Mouse (Mus musculus): Measurements from ENCODE around the gene Zer1.
"Not testable (repeated sequence)": the region's sequence is repeated elsewhere in the genome, so short reads cannot be mapped to it uniquely, and the experiment has no call there.

The Zer1 gene

GRCm38 (mm10) chr2:30124472-30125274 lies at the start of gene Zer1:
Gene Zer1 (minus strand): TSS chr2:30124585.
- DNase-seq (ENCODE audit: low spot score): peak; percentile 97

GRCm38 (mm10) chr2:30173541-30174240 lies 49.3 kb upstream of the Zer1 start:
- no peak for DNase-seq (ENCODE audit: low spot score)

- no peak for DNase-seq (ENCODE audit: low spot score)
Measured at GRCm38 (mm10) chr2:30171997-30172382, 47.6 kb upstream of the Zer1 start.

GRCm38 (mm10) chr2:30171371-30171996 lies 47.1 kb upstream of the Zer1 start, which contains the start of gene Endog:
Gene Endog (plus strand): TSS chr2:30171493.
- peak; percentile 86 for DNase-seq (ENCODE audit: low spot score)

- no peak for DNase-seq (ENCODE audit: low spot score)
Measured at GRCm38 (mm10) chr2:30166677-30167076, 42.3 kb upstream of the Zer1 start.

DNA sequence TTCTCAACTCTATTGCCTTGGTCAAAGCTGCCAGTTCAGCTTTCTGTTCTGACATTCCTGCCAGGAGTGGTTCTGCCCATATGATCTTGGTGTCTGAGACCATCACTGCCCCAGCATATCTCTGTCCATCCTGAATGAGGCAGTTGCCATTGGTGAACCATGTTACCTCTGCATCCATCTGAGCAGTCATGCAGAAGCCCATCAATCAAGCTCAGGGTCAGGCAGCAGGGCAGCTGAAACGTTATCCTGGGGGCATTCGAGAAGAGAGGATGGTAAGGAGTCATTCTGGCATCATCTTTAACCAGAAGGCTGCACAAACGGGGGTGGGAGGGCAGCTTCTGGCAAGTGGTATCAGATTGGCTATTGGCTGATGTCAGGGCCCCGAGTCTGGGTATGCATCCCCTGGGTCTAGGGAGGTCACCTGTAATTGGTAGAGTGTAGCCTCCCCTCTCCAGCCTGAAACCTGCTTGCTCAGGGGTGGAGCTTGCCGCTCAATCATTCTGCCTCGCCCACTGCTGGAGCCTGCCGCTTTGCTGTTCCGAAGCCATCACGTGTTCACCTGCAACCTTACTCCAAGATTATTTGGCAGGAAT lies 40.1 kb upstream of the Zer1 start:
- no peak for DNase-seq (ENCODE audit: low spot score)

- no peak for DNase-seq (ENCODE audit: low spot score)
Measured at GRCm38 (mm10) chr2:30161809-30162208, 37.4 kb upstream of the Zer1 start.

DNA sequence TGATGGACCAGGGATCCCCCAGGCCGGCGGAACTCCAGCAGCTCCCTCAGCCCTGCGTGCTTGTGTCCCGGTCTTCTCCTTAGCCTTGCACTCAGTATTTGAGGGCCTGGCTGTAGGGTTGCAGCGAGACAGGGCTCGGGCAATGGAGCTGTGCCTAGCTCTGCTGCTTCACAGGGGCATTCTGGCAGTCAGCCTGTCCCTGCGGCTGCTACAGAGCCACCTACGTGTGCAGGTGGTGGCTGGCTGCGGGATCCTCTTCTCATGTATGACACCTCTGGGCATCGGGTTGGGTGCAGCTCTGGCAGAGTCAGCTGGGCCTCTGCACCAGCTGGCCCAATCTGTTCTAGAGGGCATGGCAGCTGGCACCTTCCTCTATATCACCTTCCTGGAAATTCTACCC lies 35.5 kb upstream of the Zer1 start:
- not testable (repeated sequence) for DNase-seq (ENCODE audit: low spot score)

DNA sequence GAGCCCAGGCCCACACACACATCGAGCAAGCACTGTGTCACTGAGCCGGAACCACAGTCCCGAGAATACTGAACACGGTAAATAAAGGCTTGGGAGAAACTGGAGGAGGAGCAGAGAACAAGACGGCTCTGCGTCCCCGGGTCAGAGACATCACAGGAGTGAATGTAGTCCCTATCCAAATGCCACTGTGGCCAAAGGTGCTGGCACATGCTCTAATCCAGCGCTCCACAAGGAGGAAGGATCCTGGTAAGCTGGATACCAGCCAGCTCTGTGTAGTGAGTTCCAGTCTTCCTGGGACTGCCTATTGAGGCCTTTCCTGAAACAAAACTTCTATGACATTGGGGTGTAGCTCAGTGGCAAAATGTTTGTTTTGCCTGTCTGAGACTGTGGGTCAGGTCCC lies 28.2 kb upstream of the Zer1 start:
- DNase-seq (ENCODE audit: low spot score): no peak

GRCm38 (mm10) chr2:30151840-30152239 lies 27.5 kb upstream of the Zer1 start:
- DNase-seq (ENCODE audit: low spot score): no peak

- peak; percentile 53 for DNase-seq (ENCODE audit: low spot score)
Measured at GRCm38 (mm10) chr2:30147466-30147865, 23.1 kb upstream of the Zer1 start.

DNA sequence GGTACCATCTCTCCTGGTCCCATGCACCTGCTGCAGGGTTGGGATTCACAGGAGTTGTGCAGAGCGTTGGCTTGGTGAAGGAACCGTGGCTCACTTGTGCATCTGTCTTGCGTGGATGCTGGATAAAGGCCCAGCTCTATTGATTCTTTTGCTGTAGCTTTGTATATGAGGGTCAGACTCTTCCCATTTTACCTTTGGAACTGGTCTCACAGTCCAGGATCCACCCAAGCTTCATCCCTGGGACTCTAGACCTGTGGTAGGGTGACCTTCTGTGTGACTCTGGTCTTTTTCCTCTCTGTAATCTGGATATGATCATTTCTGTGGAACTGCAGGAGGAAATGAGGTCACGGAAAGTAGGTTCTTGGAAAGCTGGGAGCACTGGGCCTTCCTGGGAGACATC lies 20.1 kb upstream of the Zer1 start:
- no peak for DNase-seq (ENCODE audit: low spot score)

DNA sequence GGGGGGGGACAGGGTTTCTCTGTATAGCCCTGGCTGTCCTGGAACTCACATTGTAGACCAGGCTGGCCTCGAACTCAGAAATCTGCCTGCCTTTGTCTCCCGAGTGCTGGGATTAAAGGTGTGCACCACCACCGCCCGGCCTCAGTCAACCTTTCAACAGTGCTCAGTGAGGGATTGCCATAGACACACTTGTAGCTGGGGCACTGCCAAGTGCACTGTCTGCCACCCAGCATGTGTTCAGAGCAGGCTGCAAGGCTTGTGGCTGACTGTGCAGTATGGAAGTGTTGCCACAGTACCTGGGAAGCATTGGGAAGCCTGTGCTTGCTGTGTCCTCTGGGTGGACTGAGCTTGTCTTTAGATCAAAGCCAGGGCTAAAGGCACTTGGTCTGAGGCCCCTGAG lies 15.6 kb upstream of the Zer1 start:
- DNase-seq (ENCODE audit: low spot score): not testable (repeated sequence)

- no peak for DNase-seq (ENCODE audit: low spot score)
Measured at GRCm38 (mm10) chr2:30136458-30136857, 12.1 kb upstream of the Zer1 start.

DNA sequence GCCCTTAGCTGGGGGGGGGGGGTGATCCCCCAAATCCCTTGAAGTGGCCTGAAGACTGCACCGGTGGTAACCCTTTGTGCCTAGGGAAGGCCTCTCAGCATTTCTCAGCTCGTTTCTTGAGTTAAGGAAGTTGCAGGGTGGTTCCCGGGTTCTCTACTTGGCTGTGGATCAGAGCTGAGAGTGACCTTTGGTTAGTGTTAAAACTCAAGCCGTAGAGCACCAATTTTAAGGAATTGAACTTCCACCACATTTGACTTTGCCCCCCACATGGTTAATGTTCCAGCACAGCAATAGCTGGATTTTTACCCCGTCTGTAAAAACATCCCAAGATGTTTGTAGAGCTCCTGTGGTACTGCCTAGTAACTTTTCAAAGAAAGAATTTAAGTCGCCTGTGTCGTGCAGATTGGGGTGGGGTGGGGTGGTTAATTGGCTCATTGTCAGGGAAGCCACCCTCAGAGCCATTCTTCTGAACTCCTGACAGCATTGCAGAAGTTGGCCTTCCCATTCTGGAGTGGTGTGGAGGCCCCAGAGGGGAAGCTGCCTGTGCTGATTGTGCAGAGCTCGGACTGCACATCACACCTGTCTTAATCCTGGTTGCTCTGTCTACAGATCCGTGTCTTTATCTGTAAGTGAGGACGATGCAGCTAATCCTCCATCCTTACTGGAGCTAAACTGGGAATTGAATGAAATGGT lies 10.7 kb upstream of the Zer1 start:
- no peak for DNase-seq (ENCODE audit: low spot score)

DNA sequence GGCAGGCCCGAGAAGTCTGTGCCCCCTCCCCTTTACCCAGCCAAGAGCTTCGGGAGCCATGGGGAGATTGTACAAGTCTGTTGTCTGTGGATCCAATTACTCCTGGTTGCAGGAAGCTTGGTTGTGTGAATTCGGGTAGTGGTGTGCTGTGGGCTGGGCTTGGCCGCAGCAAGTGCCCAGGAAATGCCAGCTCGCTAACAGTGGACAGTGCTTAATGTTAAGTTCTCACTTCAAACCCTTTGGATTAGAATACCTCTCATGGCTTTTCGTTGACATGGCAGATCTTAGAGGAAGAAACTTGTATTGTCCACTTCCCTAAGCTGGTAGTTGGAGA lies 10.0 kb upstream of the Zer1 start:
- no peak for DNase-seq (ENCODE audit: low spot score)

DNA sequence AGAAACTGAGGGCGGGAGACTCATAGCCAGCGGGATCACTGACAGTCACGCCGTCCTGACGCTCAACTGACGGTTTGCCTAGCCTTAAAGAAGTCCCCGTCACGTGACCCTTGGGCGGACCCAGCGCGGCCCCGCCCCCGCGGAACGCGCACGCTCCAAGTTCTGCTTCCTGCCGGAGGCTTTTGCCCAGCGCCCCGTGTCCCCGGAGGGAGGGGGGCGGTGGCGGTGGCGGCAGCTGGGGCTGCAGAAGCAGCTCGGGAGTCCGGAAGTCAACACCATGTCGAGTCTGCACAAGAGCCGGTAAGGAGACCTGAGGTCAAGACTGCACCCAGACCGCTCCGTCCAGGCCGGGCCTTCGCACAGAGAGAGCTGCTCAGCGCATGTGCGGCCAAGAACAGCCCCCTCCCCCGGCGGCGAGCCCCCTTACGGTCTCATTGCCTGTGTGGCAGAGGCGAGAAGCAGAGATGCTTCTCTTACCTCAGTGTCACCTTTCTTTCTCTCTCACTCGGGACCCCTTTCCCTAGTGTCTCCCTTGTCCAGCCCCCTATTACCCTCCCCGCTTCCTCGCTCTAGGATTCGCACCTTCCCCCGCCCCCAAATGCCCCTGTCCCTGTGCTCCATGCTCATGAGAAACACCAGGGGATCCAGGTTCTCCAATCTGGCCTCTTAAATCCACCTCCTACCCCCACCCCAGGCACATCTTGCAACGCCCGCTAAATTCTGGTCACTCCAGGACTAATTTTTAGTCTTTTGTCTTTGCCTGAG lies 9.4 kb upstream of the Zer1 start, which contains the start of gene Tbc1d13:
TSS of gene Tbc1d13 (plus strand) at position 134 of the 765 bp plus-strand sequence.
- DNase-seq (ENCODE audit: low spot score): peak; percentile 97

- DNase-seq (ENCODE audit: low spot score): peak; percentile 48
Measured at GRCm38 (mm10) chr2:30132801-30133612, 8.6 kb upstream of the Zer1 start.

GRCm38 (mm10) chr2:30131240-30131639 lies 6.9 kb upstream of the Zer1 start:
- DNase-seq (ENCODE audit: low spot score): not testable (repeated sequence)

DNA sequence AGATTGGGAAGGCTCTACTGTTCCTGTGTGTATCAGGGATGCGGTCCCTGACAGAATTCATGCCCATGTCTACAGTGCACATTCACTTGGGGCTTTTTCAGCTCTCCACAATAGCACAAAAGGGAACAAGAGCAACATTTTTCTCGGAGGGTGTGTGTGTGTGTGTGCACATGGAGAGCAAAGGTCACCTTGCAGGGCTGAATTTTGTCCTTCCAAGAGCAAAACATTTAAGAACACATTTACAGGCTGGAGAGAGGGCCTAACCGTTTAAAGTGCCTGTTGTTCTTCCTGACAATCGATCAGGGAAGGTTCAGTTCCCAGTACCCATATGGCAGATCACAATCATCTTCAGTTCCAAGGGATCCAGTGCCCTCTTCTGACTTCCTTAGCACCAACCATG lies 5.8 kb upstream of the Zer1 start:
- DNase-seq (ENCODE audit: low spot score): no peak
